Mouse (Mus musculus): Measurements from ENCODE around the gene Sdhaf2.

DNA sequence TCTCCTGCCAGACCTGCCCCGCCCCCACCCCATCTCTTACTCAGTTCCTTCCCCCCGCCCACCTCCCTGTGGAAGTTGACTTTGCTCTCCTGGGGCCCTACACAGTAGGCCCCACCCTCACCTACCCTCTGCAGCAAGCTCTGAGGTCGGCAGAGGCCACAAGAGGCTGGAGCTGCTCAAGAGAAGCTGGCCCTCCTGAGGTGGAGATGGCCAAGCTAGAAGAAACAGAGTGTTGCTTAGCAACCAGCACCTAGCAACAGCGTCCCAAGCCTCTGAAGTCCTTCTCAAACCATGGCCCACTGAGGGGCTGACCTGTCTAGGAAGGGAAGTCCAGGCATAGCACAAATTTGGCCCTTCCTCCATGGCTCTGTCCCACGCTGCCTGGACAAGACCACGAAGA lies 43.2 kb downstream of the Sdhaf2 start, which contains the start of gene Ppp1r32:
- no peak for TF ChIP-seq CTCF (IDR thresholded peaks at IDR 0.05; ENCODE audit: low read depth)
- TF ChIP-seq EP300 (IDR thresholded peaks at IDR 0.05; ENCODE audit: low read depth) = no peak

Measured in heart, postnatal 0 days (tissue).